8 mouse cellular contexts compared by ENCODE assay signal in genomic region chr4:129256450-129257380, GRCm38 (mm10). TPM values are rescaled to one million over a fixed set of nuclear protein-coding genes. Genes with fewer than 3 reads are reported as not detected.
DNase-seq lines count a peak whose midpoint lies in the region; ATAC-seq lines count a peak whose summit lies in the region.

No protein-coding gene starts in this region.

- H3K4me3 ChIP-seq in forebrain, embryonic 11.5 days (ENCODE audit: low read depth, low read length), result no peak overlapping the region
- no peak overlapping the region for H3K4me3 ChIP-seq in forebrain, embryonic 13.5 days
- no peak overlapping the region for H3K4me3 ChIP-seq in liver, embryonic 13.5 days (replicated peaks)
- H3K4me3 ChIP-seq in stomach, embryonic 15.5 days (replicated peaks), result no peak overlapping the region

- DNase-seq in forebrain, embryonic 11.5 days (ENCODE audit: low spot score), result no peak
- peak; percentile 37 for DNase-seq in adipocyte (ENCODE audit: low spot score)
- DNase-seq in heart, postnatal 10 days, result peak; percentile 66 to 72
- DNase-seq in liver, embryonic 13.5 days, result peak; percentile 61
- no peak for DNase-seq in left cerebral cortex, adult 8-10 months (ENCODE audit: low spot score in 2 of 2)
- DNase-seq in spleen, adult 18-20 months, result no peak

- H3K36me3 ChIP-seq in forebrain, embryonic 11.5 days (ENCODE audit: control insufficient read depth, insufficient read depth, low read length), result no peaks in the 10 kb centered on the region
- no peaks in the 10 kb centered on the region for H3K36me3 ChIP-seq in forebrain, embryonic 13.5 days (ENCODE audit: poor library complexity, severe bottlenecking)
- H3K36me3 ChIP-seq in liver, embryonic 13.5 days, result no peaks in the 10 kb centered on the region
- H3K36me3 ChIP-seq in stomach, embryonic 15.5 days, result no peaks in the 10 kb centered on the region

- 0 out of 2 replicates have a peak, but pooled peaks have one; percentile 27 for ATAC-seq in forebrain, embryonic 11.5 days (replicated peaks; ENCODE audit: low FRiP score)
- ATAC-seq in forebrain, embryonic 13.5 days, result no peak
- ATAC-seq in liver, embryonic 13.5 days (ENCODE audit: low read depth), result peak; percentile 76
- peak; percentile 61 for ATAC-seq in stomach, embryonic 15.5 days (ENCODE audit: insufficient read depth, low FRiP score, low read depth)

- H3K4me2 ChIP-seq in forebrain, embryonic 11.5 days (ENCODE audit: low read depth, low read length, severe bottlenecking), result no peak overlapping the region
- H3K4me2 ChIP-seq in forebrain, embryonic 13.5 days, result no peak overlapping the region
- peak overlapping the region; percentile 29 for H3K4me2 ChIP-seq in liver, embryonic 13.5 days
- 0 out of 2 replicates have a peak overlapping the region, but pooled peaks have one; percentile 17 for H3K4me2 ChIP-seq in stomach, embryonic 15.5 days

- H3K27ac ChIP-seq in forebrain, embryonic 11.5 days (ENCODE audit: low read depth, low read length), result no peak overlapping the region
- H3K27ac ChIP-seq in forebrain, embryonic 13.5 days, result no peak overlapping the region
- H3K27ac ChIP-seq in liver, embryonic 13.5 days, result no peak overlapping the region
- peak overlapping the region; percentile 21 for H3K27ac ChIP-seq in stomach, embryonic 15.5 days

- peaks cover 10% of the 10 kb centered on the region; the same call in 1 of the 2 replicates for H3K4me1 ChIP-seq in forebrain, embryonic 11.5 days (replicated peaks; ENCODE audit: control insufficient read depth, insufficient read depth, low read length)
- peaks cover 17% of the 10 kb centered on the region for H3K4me1 ChIP-seq in forebrain, embryonic 13.5 days
- peaks cover 23% of the 10 kb centered on the region for H3K4me1 ChIP-seq in liver, embryonic 13.5 days (replicated peaks)
- H3K4me1 ChIP-seq in stomach, embryonic 15.5 days, result peaks cover 16% of the 10 kb centered on the region; the same call in 1 of the 2 replicates

- WGBS in forebrain, embryonic 11.5 days, result 32% methylated on average over 8 of the region's 8 CpGs
- WGBS in forebrain, embryonic 13.5 days, result 35% methylated on average over 8 of the region's 8 CpGs
- 22% methylated on average over 8 of the region's 8 CpGs for WGBS in liver, embryonic 13.5 days (ENCODE audit: insufficient replicate concordance)
- WGBS in stomach, embryonic 15.5 days, result 23% methylated on average over 8 of the region's 8 CpGs

- intact Hi-C loops in heart, postnatal 10 days (cut with DNase I), result no loop called here

- no peaks in the 10 kb centered on the region for H3K9me3 ChIP-seq in forebrain, embryonic 11.5 days (ENCODE audit: control insufficient read depth, low read length)
- no peaks in the 10 kb centered on the region for H3K9me3 ChIP-seq in forebrain, embryonic 13.5 days (replicated peaks)
- H3K9me3 ChIP-seq in liver, embryonic 13.5 days (replicated peaks), result no peaks in the 10 kb centered on the region
- no peaks in the 10 kb centered on the region for H3K9me3 ChIP-seq in stomach, embryonic 15.5 days

- H3K27me3 ChIP-seq in forebrain, embryonic 11.5 days (ENCODE audit: control insufficient read depth, insufficient read depth, low read length), result no peaks in the 10 kb centered on the region
- H3K27me3 ChIP-seq in forebrain, embryonic 13.5 days, result no peaks in the 10 kb centered on the region
- peaks cover 11% of the 10 kb centered on the region for H3K27me3 ChIP-seq in liver, embryonic 13.5 days
- no peaks in the 10 kb centered on the region for H3K27me3 ChIP-seq in stomach, embryonic 15.5 days (replicated peaks)

- no peak overlapping the region for H3K9ac ChIP-seq in forebrain, embryonic 11.5 days (ENCODE audit: low read length)
- no peak overlapping the region for H3K9ac ChIP-seq in forebrain, embryonic 13.5 days
- H3K9ac ChIP-seq in liver, embryonic 13.5 days, result no peak overlapping the region
- no peak overlapping the region for H3K9ac ChIP-seq in stomach, embryonic 15.5 days

RNA-seq across cellular contexts. Expression of gene C77080, which starts 4.5 kb away (rescaled TPM):
- 4.7 and 4.8 TPM in 2 replicates for polyA plus RNA-seq in forebrain, embryonic 11.5 days (2014; fragmentation: Nextera tagmentation; extraction: Ambion mirVana)
- 3.7 and 3.8 TPM in 2 replicates for polyA plus RNA-seq in forebrain, embryonic 13.5 days (2015; fragmentation: Nextera tagmentation; extraction: Ambion mirVana)
- total RNA-seq in heart, postnatal 10 days (2021), result 1 to 10 TPM; 4.9 to 5.9 TPM
- 0.47 and 0.59 TPM in 2 replicates for polyA plus RNA-seq in liver, embryonic 13.5 days (2015; fragmentation: Nextera tagmentation; extraction: Ambion mirVana)
- polyA plus RNA-seq in stomach, embryonic 15.5 days (2015; fragmentation: Nextera tagmentation; extraction: Ambion mirVana), result 11.8 and 12.6 TPM in 2 replicates
- 10 to 100 TPM; 15.2 to 22.8 (median 18.4) TPM for total RNA-seq in left cerebral cortex, adult 8-10 months (2022)

RNA-seq across cellular contexts. Expression of gene Sync, which starts 30.7 kb away (rescaled TPM):
- polyA plus RNA-seq in forebrain, embryonic 11.5 days (2014; fragmentation: Nextera tagmentation; extraction: Ambion mirVana), result 0.37 and 0.57 TPM in 2 replicates
- polyA plus RNA-seq in forebrain, embryonic 13.5 days (2015; fragmentation: Nextera tagmentation; extraction: Ambion mirVana), result 0.18 and 0.19 TPM in 2 replicates
- 10 to 100 TPM; 13.4 TPM for total RNA-seq in heart, postnatal 10 days (2021)
- polyA plus RNA-seq in liver, embryonic 13.5 days (2015; fragmentation: Nextera tagmentation; extraction: Ambion mirVana), result 0.07 and 0.13 TPM in 2 replicates
- 2.0 and 2.1 TPM in 2 replicates for polyA plus RNA-seq in stomach, embryonic 15.5 days (2015; fragmentation: Nextera tagmentation; extraction: Ambion mirVana)
- total RNA-seq in left cerebral cortex, adult 8-10 months (2022), result 1 to 10 TPM; 1.6 to 2.7 (median 2.3) TPM

Comparison
In these comparisons a context has a peak if more than half of its experiments do, and no peak if none do; other contexts are left out.
1. DNase-seq: peak in adipocyte (single experiment), heart, postnatal 10 days (2 of 2) and liver, embryonic 13.5 days (single experiment); none in forebrain, embryonic 11.5 days (single experiment), left cerebral cortex, adult 8-10 months (0 of 2) and spleen, adult 18-20 months (0 of 2).
2. H3K4me2 ChIP-seq: peak in liver, embryonic 13.5 days (single experiment) and stomach, embryonic 15.5 days (single experiment); none in forebrain, embryonic 11.5 days (single experiment) and forebrain, embryonic 13.5 days (single experiment).